Comparison of ENCODE assay signal across 8 mouse cellular contexts in genomic region chr10:111925489-111925860, GRCm38 (mm10). TPM values are rescaled to one million over a fixed set of nuclear protein-coding genes. Genes with fewer than 3 reads are reported as not detected.
DNase-seq lines count a peak whose midpoint lies in the region; ATAC-seq lines count a peak whose summit lies in the region.

No protein-coding gene starts in this region.

- H3K4me1 ChIP-seq in heart, embryonic 11.5 days (ENCODE audit: control insufficient read depth, insufficient read depth, low read length) = peaks cover 5% of the 10 kb centered on the region; the same call in 1 of the 2 replicates
- peaks cover 22% of the 10 kb centered on the region for H3K4me1 ChIP-seq in kidney, embryonic 14.5 days (ENCODE audit: control insufficient read depth, insufficient read depth, low read length)
- H3K4me1 ChIP-seq in limb, embryonic 13.5 days = peaks cover 31% of the 10 kb centered on the region
- peaks cover 21% of the 10 kb centered on the region for H3K4me1 ChIP-seq in stomach, embryonic 14.5 days (ENCODE audit: control insufficient read depth, insufficient read depth, low read length)

- no peaks in the 10 kb centered on the region for H3K27me3 ChIP-seq in heart, embryonic 11.5 days (ENCODE audit: control insufficient read depth, insufficient read depth, low read length)
- no peaks in the 10 kb centered on the region for H3K27me3 ChIP-seq in kidney, embryonic 14.5 days (ENCODE audit: control insufficient read depth, insufficient read depth, low read length)
- H3K27me3 ChIP-seq in limb, embryonic 13.5 days = 0 out of 2 replicates have a peak, but pooled peaks cover 4% of the 10 kb centered on the region
- no peaks in the 10 kb centered on the region for H3K27me3 ChIP-seq in stomach, embryonic 14.5 days (ENCODE audit: control insufficient read depth, insufficient read depth, low read length)

- peak; percentile 69 for DNase-seq in A20 (ENCODE audit: low read depth, low spot score)
- DNase-seq in brain, adult 2 months (ENCODE audit: low read depth, low spot score) = peak; percentile 92
- DNase-seq in naive thymus-derived CD4-positive, alpha-beta T cell, adult 2 months (ENCODE audit: low read depth) = peak; percentile 83

- H3K4me3 ChIP-seq in heart, embryonic 11.5 days (ENCODE audit: low read depth, low read length) = no peak overlapping the region
- H3K4me3 ChIP-seq in kidney, embryonic 14.5 days (ENCODE audit: low read length) = no peak overlapping the region
- no peak overlapping the region for H3K4me3 ChIP-seq in limb, embryonic 13.5 days
- H3K4me3 ChIP-seq in stomach, embryonic 14.5 days (ENCODE audit: low read depth, low read length) = no peak overlapping the region

- ATAC-seq in erythroblast, adult 5-6 weeks (replicated peaks; ENCODE audit: low FRiP score, poor library complexity, severe bottlenecking) = peak; percentile 74; the same call in 1 of the 2 replicates
- ATAC-seq in heart, embryonic 11.5 days (replicated peaks; ENCODE audit: insufficient number of reproducible peaks, low FRiP score, low TSS enrichment) = peak; percentile 63; the same call in 1 of the 2 replicates
- 0 out of 2 replicates have a peak, but pooled peaks have one; percentile 58 for ATAC-seq in kidney, embryonic 14.5 days (ENCODE audit: low FRiP score, low TSS enrichment)
- ATAC-seq in limb, embryonic 13.5 days (ENCODE audit: low FRiP score, low read depth) = peak; percentile 85
- ATAC-seq in stomach, embryonic 14.5 days (ENCODE audit: insufficient number of reproducible peaks, insufficient read depth, low FRiP score, low read depth) = peak; percentile 79; the same call in 1 of the 2 replicates

- H3K9me3 ChIP-seq in heart, embryonic 11.5 days (replicated peaks; ENCODE audit: control insufficient read depth, low read length) = no peaks in the 10 kb centered on the region
- no peaks in the 10 kb centered on the region for H3K9me3 ChIP-seq in kidney, embryonic 14.5 days (ENCODE audit: control insufficient read depth, low read length)
- no peaks in the 10 kb centered on the region for H3K9me3 ChIP-seq in limb, embryonic 13.5 days
- H3K9me3 ChIP-seq in stomach, embryonic 14.5 days (ENCODE audit: control insufficient read depth, low read depth, low read length) = no peaks in the 10 kb centered on the region

- H3K9ac ChIP-seq in heart, embryonic 11.5 days (ENCODE audit: low read depth, low read length) = no peak overlapping the region
- H3K9ac ChIP-seq in kidney, embryonic 14.5 days (ENCODE audit: low read depth, low read length) = no peak overlapping the region
- H3K9ac ChIP-seq in limb, embryonic 13.5 days = no peak overlapping the region
- H3K9ac ChIP-seq in stomach, embryonic 14.5 days (replicated peaks; ENCODE audit: low read depth, low read length) = no peak overlapping the region

- 5% methylated on average over 10 of the region's 10 CpGs for WGBS in heart, embryonic 11.5 days (ENCODE audit: insufficient replicate concordance)
- 2% methylated on average over 10 of the region's 10 CpGs for WGBS in kidney, embryonic 14.5 days
- WGBS in limb, embryonic 13.5 days = 2% methylated on average over 10 of the region's 10 CpGs
- WGBS in stomach, embryonic 14.5 days = 4% methylated on average over 10 of the region's 10 CpGs

- no peak overlapping the region; the same call in 1 of the 2 replicates for H3K4me2 ChIP-seq in heart, embryonic 11.5 days
- H3K4me2 ChIP-seq in kidney, embryonic 14.5 days (replicated peaks; ENCODE audit: low read depth, low read length) = 0 out of 2 replicates have a peak overlapping the region, but pooled peaks have one; percentile 12
- H3K4me2 ChIP-seq in limb, embryonic 13.5 days (replicated peaks) = peak overlapping the region; percentile 51
- no peak overlapping the region for H3K4me2 ChIP-seq in stomach, embryonic 14.5 days (replicated peaks; ENCODE audit: low read depth, low read length)

- no peak overlapping the region for H3K27ac ChIP-seq in heart, embryonic 11.5 days (ENCODE audit: low read depth, low read length)
- H3K27ac ChIP-seq in kidney, embryonic 14.5 days (ENCODE audit: low read depth, low read length) = no peak overlapping the region
- H3K27ac ChIP-seq in limb, embryonic 13.5 days = no peak overlapping the region; the same call in 1 of the 2 replicates
- H3K27ac ChIP-seq in stomach, embryonic 14.5 days (ENCODE audit: low read length) = no peak overlapping the region

- H3K36me3 ChIP-seq in heart, embryonic 11.5 days (ENCODE audit: control insufficient read depth, insufficient read depth, low read length) = no peaks in the 10 kb centered on the region
- H3K36me3 ChIP-seq in kidney, embryonic 14.5 days (ENCODE audit: control insufficient read depth, insufficient read depth, low read length) = no peaks in the 10 kb centered on the region
- no peaks in the 10 kb centered on the region for H3K36me3 ChIP-seq in limb, embryonic 13.5 days
- no peaks in the 10 kb centered on the region for H3K36me3 ChIP-seq in stomach, embryonic 14.5 days (ENCODE audit: control insufficient read depth, insufficient read depth, low read length)

RNA-seq across cellular contexts. Expression of gene Krr1, which starts 47.0 kb away (rescaled TPM):
- 9.0 and 19.6 TPM in 2 replicates for total RNA-seq in erythroblast, adult 5-6 weeks (2015; ENCODE audit: low replicate concordance)
- 7.5 and 9.9 TPM in 2 replicates for total RNA-seq in erythroblast, adult 5-6 weeks (2017; ENCODE audit: low replicate concordance)
- polyA plus RNA-seq in heart, embryonic 11.5 days (2014; fragmentation: Nextera tagmentation; extraction: Ambion mirVana) = 35.4 and 35.6 TPM in 2 replicates
- 51.7 and 64.1 TPM in 2 replicates for polyA plus RNA-seq in kidney, embryonic 14.5 days (2014; fragmentation: Nextera tagmentation; extraction: Ambion mirVana)
- polyA plus RNA-seq in limb, embryonic 13.5 days (2015; fragmentation: Nextera tagmentation; extraction: Ambion mirVana) = 45.0 and 48.7 TPM in 2 replicates
- 48.7 and 49.2 TPM in 2 replicates for polyA plus RNA-seq in stomach, embryonic 14.5 days (2014; fragmentation: Nextera tagmentation; extraction: Ambion mirVana)

Comparison
In these comparisons a context has a peak if more than half of its experiments do, and no peak if none do; other contexts are left out.
1. H3K4me2 ChIP-seq: peak in kidney, embryonic 14.5 days (single experiment) and limb, embryonic 13.5 days (single experiment); none in heart, embryonic 11.5 days (single experiment) and stomach, embryonic 14.5 days (single experiment).
2. Peak in every context shown above with its lines, with median percentiles within 50 percentile points of each other: DNase-seq and ATAC-seq.